Mouse (Mus musculus): ENCODE measurements around the gene Rsph6a.

Rsph6a gene

DNA sequence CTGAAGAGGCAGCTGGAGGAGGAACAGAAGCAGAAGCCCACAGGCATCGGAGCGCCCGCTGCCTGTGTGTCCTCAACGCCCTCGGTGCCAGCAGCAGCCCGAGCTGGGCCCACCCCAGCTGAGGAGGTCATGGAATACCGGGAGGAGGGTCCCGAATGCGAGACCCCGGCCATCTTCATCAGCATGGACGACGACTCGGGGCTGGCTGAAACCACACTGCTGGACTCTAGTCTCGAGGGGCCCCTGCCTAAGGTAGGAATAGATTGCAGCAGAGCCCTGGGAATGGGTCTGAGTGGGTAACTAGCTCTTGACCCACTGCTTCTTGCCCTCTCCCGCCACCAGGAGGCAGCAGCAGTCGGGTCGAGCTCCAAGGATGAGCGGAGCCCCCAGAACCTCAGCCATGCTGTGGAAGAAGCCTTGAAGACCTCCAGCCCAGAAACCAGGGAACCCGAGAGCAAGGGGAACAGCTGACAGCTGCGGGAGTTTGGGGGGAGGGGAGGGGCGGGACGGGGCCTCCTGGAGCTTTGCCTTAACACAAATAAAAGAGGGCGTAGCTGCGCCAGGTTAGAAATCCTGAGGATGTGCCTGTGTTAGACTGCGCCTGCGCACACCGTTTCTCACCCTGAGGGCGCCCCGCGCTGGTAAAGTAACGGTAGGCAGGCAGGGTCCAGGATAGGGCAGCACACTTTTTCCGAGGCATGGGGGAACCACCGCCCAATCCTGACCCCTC, at the start of gene Rsph6a:
Gene Rsph6a, plus strand, starts transcription at position 644 of the 730 bp plus-strand sequence.
- DNase-seq (ENCODE audit: low spot score) = no peak

DNA sequence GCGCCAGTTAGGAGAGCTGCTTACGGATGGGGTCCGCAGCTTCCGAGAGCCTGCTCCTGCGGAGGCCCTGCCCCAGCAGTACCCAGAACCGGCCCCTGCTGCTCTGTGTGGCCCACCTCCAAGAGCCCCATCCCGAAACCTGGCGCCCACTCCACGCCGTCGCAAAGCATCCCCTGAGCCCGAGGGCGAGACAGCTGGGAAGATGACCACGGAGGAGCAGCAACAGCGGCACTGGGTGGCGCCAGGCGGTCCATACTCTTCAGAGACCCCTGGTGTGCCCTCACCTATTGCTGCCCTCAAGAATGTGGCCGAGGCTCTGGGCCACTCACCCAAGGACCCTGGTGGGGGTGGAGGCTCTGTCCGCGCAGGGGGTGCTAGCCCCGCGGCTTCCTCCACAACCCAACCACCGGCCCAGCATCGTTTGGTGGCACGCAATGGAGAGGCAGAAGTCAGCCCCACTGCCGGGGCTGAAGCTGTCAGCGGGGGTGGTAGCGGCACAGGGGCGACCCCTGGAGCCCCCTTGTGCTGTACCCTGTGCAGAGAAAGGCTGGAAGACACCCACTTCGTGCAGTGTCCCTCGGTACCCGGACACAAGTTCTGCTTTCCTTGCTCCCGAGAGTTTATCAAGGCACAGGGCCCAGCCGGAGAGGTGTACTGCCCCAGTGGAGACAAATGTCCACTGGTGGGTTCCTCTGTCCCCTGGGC, 48.9 kb upstream of the Rsph6a start:
- no peak for DNase-seq (ENCODE audit: low spot score)

DNA sequence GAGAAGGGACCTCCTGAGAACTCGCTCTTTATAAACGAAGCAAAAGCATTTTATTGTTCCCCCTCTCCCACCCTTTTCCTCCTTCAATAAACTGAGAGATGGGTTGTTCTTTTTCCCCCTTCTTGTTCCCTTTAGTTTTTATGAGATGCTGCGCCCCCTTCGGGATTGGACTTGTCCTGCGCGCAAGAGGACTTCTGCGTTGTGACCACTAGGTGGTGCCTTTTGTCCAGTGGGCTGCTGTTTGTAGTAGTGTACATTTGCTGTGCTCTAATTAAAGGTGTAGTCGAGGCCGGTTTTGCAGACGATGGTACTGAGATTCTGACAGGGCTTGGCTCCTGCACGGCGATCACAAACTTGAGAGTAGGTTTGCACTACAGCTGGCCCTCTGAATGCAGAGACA, 48.0 kb upstream of the Rsph6a start:
- DNase-seq (ENCODE audit: low spot score) = peak; percentile 68

DNA sequence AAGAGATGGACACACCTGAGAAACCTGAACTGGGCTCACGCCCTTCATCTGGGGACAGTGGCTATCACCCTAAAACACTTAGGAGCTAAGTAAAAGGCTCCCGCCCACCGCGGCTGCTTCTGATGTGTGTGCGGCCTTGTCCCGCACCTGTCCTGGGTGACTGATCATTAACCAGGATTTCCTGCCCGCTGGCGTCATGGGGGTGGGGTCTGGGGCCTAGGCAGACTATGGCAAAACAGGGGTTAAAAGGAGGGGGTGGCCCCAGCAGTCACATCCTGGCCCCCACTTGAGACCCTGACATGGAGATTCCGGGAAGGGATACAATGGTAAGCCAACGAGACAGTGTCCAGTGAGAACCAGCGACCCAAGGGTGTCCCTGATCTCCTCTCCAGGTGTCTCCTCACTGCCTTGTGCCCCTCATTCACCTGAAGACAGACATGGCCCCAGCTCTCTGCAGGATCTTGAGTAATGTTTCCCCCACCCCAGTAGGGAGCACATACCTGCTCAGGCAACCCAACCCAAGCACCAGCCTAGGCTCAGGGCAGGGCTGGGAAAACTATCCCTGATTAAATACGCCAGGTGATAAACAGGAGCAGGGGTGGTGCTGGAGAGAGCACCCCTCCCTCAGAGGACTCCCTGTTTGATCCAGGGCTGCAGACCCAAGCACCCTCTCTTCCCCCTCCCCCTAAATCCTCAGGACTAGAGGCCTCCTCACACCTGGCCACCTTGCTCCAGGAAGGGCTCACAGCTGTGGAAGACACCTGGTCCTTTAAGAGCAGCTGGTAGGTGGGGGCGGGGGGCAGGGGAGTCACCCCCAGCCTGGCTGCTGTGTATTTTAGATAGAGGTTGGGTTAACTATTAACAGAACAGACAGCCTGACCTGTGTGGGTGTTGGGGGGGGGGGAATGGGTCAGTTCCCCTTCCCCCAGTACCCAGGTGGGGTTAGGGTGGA, 47.2 kb upstream of the Rsph6a start:
- no peak for DNase-seq (ENCODE audit: low spot score)

DNA sequence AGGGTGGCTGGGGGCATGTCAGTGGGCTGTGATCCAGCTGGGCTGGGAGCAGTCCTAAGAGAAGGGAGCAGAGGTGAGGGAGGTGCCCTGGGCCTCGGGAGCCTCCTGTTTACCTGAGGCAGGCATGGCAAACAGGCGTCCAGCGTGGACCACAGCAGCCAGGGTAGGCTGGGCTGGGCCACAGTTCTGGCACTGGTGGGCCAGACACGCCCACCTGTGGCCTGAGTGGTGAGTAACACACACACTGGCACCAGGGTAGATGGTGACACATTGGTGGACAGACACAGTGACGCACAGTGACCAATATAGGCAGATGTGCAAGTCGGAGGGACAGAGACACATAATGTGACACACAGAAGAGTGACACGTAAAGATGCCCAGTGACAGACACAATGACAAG, 43.9 kb upstream of the Rsph6a start:
- no peak for DNase-seq (ENCODE audit: low spot score)

DNA sequence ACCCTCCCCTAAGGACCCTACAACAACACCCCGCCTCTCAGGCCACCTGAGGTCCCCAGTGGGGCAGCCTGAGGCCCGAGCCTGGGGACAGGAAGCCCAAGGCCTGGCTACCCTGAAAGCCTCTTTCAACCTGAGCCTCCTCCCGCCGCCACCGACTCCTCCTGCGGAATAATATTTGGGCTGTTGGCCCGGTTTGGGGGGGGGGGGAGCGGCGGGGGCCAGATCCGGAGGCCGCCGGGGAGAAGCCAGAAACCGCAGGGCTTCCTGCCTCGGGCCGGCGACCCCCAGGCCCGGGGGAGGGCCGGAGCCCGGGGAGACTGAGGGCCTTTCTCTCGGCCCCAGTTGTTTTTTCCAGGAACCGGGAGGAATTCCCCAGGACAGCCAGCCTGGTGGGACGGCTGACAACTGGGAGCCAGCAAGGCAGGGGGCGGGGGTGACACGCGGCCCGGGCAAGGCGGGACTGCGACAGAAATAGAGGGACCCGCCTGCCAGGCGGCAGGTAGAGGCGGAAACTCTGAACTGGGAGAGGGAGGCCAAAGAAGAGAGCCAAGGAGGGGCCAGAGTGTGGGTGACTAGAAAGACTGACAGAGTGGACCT, 42.4 kb upstream of the Rsph6a start:
- DNase-seq (ENCODE audit: low spot score) = no peak

DNA sequence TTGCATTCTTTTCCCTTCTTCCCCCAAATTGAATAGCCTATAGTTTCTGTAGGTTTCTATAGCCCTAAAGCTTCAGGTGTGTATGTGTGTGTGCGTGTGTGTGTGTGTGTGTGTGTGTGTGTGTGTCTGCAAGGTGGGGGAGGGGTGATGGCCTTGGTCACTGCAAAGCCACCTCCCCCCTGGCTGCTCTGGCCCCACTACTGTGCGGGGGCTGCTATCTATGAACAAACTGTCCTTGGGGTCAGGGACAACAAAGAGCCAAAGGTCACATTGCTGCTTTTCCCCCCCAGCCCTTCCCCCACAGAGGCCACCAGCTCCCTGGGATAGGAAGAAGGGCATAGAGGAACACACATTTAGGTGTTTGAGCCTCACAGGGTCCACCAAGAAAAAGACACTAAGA, 41.6 kb upstream of the Rsph6a start:
- no peak for DNase-seq (ENCODE audit: low spot score)

DNA sequence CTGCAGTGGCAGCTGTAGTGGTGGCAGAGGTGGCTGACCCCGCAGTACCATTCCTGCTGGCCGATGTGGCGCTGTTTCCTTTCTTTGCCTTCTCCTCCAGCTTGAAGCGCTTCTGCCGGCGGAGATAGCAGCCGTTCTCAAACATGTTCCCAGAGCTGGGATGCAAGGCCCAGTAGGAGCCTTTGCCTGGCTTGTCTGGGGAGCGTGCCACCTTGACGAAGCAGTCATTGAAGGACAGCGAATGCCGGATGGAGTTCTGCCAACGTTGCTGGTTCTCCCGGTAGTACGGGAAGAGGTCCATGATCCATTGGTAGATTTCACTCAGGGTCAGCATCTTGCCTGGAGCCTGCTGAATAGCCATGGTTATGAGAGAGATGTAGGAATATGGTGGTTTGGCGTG, 40.0 kb upstream of the Rsph6a start:
- DNase-seq (ENCODE audit: low spot score) = no peak

DNA sequence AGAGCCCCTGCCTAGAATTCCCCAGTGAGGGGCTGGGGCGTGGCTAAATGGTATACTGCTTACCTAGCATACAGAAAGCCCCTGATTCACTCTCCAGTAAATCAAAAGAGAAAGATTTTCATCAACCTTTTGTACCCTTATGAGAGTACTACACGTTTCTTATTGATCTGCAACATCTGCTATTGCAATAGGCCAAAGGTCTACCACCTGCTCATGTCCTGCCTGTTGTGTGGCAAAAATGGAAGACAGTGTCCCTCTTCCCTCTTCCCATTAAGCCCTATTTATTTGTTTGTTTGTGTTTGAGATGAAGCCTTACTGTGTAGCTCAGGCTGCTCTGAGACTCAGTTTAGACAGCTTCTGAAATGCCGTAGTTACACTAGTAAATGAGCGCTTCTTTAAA, 38.4 kb upstream of the Rsph6a start:
- no peak for DNase-seq (ENCODE audit: low spot score)

DNA sequence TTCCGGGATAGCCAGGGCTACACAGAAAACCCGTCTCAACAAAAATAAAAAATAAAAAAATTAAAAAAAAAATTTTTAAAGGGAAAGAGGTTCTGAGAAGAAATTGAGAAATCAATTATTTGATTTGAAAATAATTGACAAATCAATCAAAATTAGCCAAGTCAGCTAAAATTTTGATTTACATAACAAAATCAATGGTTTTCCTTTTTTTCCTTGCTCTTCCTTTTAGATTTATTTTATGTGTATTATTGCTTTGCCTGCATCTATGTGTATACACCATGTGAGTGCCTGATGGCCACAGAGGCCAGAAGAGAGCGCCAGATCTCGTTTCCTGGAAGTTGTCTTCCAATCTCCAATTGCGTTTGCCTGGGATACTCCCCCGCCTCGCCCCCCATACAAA, 36.6 kb upstream of the Rsph6a start:
- no peak for DNase-seq (ENCODE audit: low spot score)

DNA sequence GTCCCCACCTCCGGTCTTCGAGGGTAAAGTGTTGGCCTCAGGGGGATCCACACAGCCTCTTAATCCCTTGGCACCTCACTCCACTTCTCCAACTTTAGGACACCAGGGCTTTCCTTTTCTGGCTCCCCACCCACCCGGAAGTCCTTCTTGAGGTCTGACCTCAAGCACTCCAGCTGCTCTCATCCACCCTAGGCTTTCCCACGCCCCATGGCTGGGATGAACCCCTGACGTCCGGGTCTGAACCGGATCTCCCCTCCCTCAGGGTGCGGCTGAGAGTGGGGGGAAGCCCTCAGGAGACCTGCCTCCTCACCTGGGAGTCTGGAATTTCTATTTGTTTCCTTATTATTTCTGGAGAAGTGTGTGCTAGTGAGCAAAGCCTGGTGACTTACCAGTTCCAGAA, 33.4 kb upstream of the Rsph6a start:
- DNase-seq (ENCODE audit: low spot score) = no peak

DNA sequence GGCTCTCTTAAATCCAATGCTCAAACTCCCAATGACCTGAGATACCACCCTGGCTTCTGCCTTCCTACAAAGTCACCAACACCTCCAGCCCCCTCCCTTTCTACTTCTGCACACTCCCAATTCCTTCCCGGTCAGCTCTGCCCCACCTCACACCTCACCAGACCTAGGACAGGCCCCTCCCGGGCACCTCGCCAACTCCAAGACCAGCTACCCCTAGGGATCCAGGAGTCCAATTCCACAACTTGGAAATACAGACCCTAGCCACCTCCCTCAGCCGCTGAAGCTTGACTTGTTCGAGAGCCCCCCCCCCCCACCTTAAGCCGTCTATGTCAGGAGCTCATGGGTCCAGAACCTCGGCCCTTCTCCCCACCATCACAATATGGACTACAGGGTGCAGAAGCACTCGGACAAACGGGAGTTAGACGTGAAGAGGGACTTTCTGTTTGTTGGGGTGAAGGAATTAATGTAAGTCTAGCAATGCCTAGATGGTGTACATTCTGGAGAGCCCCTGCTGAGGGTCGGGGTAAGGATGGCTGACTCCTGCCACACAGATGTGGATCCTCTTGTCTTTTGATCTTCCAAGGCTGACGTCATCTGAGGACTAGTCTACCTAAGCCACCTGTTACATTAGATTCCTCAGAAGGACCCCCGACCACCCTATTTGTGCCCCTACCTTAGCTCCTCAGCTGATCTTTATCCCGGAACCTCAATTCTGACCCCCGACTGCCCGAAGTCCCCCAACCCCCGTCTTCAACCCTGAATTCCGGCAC, 32.1 kb upstream of the Rsph6a start:
- DNase-seq (ENCODE audit: low spot score) = no peak

DNA sequence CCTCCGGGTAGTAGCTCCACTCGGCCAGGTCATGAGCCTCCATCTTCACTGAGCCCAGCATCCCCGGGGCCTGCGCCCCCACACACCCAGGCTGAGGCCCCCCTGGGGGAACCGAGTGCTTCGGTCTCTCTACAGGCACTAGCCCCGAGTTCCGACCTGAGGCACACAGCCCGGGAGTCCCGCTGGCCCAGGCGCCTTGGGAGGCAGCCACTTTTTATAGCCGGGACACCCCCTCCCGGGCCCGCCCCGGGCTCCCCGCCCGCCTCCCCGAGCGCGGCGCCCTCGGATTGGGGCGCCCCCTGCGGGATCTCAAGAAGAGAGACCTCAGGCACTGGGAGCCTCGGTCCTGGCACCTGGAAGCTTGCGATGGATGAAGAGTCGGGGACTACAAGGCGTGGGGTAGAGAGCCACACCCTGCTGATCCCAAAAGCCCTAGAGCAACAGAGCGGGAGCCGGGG, 31.1 kb upstream of the Rsph6a start, which contains the start of gene Foxa3:
Gene Foxa3, minus strand, starts transcription at position 182 of the 458 bp plus-strand sequence.
- peak; percentile 17 for DNase-seq (ENCODE audit: low spot score)

DNA sequence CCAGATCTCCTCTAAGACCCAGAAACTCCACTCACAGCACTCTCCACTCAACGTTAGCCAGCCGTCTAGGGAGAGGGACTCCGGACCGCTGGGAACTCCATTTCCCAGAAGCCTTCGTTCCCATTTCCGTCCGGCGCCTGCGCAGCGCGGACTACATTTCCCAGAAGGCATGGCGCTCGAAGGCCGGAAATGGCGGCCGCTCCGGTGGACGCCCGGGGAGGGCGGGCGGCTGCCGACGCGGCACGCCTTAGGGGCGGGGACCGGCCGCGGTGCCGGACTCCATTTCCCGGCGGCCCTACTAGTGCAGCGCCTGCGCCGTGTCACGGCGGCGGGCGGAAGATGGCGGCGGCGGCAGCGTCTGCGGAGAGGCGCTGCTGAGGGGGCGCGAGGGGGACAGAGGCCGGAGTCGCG, 30.4 kb upstream of the Rsph6a start, which contains the start of gene Sympk:
Gene Sympk, plus strand, starts transcription at position 282 of the 411 bp plus-strand sequence.
- DNase-seq (ENCODE audit: low spot score) = peak; percentile 93

DNA sequence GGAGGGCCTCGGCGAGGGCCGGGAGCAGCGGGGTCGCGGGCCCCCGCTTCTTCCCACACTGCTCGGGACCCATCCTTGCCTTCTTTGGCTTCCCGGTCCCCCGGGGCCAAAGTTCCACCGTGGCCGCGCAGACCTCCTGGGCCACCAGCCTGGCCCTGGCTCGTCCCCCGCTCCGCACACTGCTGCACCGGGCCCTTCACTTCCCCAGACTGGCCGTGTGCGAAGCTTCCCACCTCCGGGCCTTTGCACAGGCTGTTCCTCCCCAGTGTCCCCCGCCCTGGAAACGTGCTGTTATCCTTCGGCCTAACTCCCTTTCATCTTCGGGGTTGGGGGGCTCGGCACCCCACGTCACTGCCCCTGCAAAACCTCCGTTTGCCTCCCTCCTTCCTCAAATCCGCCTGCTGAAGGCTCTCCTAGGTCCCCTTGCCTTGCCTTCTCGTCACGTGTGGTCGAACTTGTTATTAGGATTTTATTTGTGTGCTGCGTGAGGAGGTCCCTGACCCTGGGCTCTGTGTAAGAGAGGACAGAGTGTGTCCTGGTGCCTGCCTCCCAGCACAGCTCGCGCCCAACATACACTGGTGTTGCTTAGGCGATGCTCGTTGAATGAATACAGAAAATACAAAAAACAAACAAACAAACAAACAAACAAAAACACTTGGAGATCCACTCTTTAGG, 29.8 kb upstream of the Rsph6a start:
- DNase-seq (ENCODE audit: low spot score) = peak; percentile 21

DNA sequence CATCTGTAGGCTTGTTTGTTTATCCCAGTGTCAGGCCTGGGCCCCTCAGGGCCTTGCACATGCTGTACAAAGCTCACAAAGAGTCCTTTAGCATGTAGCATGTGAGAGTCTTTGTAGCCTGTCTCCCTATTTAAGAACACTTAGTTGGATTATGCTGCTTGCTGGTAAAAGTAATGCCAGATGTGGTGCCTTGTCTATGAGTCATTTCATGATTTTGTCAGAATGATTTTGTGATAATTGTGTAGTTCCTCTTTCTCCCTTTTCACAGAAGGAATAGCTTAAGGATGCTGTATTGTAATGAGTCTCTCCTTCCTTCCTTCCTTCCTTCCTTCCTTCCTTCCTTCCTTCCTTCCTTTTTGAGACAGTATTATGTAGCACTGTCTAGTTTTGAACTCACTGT, 26.4 kb upstream of the Rsph6a start:
- DNase-seq (ENCODE audit: low spot score) = no peak

DNA sequence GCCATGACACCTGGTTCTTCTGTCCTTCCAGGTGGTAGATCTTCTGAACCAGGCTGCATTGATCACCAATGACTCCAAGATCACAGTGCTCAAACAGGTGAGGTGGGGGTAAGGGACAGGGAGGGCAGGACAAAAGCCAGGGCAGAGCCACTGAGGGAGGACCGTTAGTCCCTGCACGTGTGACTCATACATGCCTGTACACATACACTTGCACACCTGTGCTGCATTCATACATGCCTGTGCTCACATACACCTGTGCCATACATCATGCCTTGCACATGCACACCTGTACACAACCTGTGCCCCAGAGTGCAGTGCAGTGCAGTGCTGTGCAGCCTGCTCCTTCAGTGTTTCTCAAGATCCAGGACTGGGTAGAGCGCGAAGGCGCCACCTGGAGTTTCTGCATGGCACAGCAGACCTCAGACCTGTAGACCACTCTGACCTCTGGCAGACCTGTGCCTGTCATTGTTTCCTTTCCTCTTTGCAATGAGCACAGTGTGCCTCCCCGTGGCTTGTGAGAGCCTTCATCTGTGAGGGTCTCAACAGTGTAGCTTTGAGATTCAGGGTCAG, 25.3 kb upstream of the Rsph6a start:
- no peak for DNase-seq (ENCODE audit: low spot score)

DNA sequence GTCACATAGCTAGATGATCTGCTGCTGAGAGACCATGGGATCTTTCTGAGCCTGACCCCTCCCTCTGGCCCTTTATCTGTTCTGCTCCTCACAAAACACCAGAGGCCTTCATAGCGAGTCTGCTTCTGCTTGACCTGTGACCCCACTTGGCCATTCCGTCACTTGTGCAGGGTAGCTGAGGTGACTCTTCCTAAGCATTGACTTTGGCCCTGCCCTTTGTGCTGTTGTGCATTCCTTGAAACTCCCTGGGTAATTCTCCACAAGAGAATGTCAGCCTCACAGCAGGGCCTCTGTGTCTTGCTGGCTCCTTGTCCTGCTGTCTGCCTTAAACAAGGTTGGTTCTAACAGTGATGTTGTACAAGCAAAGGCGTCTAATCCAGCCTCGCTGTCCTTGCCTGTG, 22.8 kb upstream of the Rsph6a start:
- no peak for DNase-seq (ENCODE audit: low spot score)

DNA sequence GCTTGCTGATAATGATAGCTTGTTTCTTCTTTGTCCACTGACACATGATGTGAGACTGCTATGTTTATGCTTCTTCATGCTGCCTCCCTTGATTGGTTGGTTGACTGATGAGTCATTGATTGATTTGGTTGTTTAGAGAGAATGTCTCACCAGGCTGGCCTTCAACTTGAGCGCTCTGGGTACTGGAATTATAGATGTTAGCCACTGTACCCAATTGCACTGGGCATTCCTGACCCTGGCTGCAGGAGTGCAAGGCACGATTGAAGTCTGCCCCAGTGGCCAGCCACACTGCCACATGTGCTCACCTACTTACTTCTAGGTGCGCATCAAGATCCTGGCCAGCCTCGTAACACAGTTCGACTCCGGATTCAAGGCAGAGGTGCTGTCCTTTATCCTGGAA, 9.9 kb upstream of the Rsph6a start:
- DNase-seq (ENCODE audit: low spot score) = no peak

Measured in spleen, adult 12 weeks (tissue).